Mouse (Mus musculus) hindbrain, embryonic 10.5 days (tissue): ENCODE measurements around the gene Zbtb7a. TPM values are rescaled to one million over a fixed set of nuclear protein-coding genes. Genes with fewer than 3 reads are reported as not detected.

ENCODE experiments used
- DNase-seq: peaks from one replicate; pipeline ENCODE4 v3.0.0-alpha.2; 2017; ENCODE audit warnings: low spot score
- H3K27ac ChIP-seq: fragments of 300-500 bp; sonication (generic); 2 replicates; pipeline ENCODE4 v1.5.1; 2016; ENCODE audit warnings: mild to moderate bottlenecking, moderate library complexity
- H3K27me3 ChIP-seq: fragments of 300-500 bp; sonication (generic); 2 replicates; pipeline ENCODE4 v1.6.1; 2016; ENCODE audit warnings: mild to moderate bottlenecking; ENCODE audit not compliant: poor library complexity, insufficient read depth, severe bottlenecking
- H3K36me3 ChIP-seq: fragments of 300-500 bp; sonication (generic); 2 replicates; pipeline ENCODE4 v1.6.1; 2016; ENCODE audit warnings: mild to moderate bottlenecking, moderate library complexity
- H3K4me1 ChIP-seq: fragments of 300-500 bp; sonication (generic); replicated peaks from 2 replicates; pipeline ENCODE4 v1.6.1; 2016; ENCODE audit warnings: mild to moderate bottlenecking
- H3K4me3 ChIP-seq: fragments of 300-500 bp; sonication (generic); 2 replicates; pipeline ENCODE4 v1.5.1; 2016; ENCODE audit warnings: mild to moderate bottlenecking, moderate library complexity
- H3K9me3 ChIP-seq: fragments of 300-500 bp; sonication (generic); 2 replicates; pipeline ENCODE4 v1.6.1; 2016; ENCODE audit warnings: mild to moderate bottlenecking, moderate library complexity
- WGBS: fragments of 180-500 bp; shearing (Covaris S2); methylation state at CpG from one replicate; pipeline ENCODE4 v1.1.7; 2016; 5-methylcytosine and 5-hydroxymethylcytosine counted together
- polyA plus RNA-seq: library from polyadenylated mRNA; unstranded; fragments of >200 nt; fragmentation: Nextera tagmentation; extraction: Ambion mirVana; gene quantifications from 2 replicates; pipeline ENCODE4 v1.2.1, GENCODE M21; 2016

Gene Zbtb7a
- polyA plus RNA-seq, 1 experiment from 2014 or later, result 12.4 TPM

DNA sequence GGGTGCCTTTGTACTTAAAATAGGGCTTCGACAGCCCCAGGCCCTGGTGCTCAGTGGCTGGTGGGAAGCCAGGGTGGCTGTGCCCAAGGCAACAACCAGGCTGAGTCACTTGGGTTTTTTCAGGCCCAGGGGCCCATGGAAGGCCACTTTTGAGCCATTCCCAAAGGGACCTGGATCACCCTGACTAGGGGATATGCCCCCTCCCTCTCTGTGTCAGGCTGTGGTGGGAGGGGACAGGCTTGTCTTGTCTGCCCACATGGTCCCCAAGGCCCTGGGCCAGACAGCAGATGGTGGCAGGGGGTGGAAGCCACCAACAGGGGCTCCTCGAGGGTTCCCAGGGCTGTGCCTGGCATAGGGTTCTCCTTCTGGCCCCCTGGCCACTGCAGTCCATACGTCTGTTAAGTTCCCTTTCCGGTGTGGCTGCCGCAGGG, 7.5 kb downstream of the Zbtb7a start:
- H3K4me3 ChIP-seq, result peak overlapping the region; percentile 19
- no peaks in the 10 kb centered on the region for H3K9me3 ChIP-seq
- WGBS, result 65% methylated on average over 5 of the region's 5 CpGs
- H3K27me3 ChIP-seq, result no peaks in the 10 kb centered on the region
- H3K4me1 ChIP-seq, result peaks cover 74% of the 10 kb centered on the region
- H3K36me3 ChIP-seq, result peaks cover 52% of the 10 kb centered on the region
- H3K27ac ChIP-seq, result peak overlapping the region; percentile 70
- no peak for DNase-seq

DNA sequence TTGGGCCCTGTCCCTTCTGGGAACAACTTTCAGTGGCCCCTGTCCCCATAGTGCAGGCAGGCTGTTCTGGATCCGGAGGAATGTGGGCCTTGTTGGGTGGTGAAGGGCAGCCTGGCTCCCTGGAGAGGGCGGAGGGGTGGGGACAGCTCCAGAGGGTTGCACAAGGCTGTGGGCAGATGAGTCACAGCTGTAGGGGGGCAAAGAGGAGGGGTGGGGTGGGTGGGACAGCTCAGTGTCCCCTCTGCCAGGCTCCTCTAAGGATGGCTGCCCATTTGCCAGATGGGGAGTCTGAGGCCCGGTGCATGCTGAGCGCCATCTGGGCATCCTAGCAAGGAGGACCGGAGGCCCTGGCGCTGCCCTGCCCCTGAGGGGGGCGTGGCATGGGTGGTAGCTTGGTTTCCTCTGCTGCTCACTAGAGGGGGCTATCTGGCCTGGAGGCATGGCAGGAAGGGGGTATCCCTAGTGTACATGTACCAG, 8.2 kb downstream of the Zbtb7a start:
- H3K4me1 ChIP-seq, result peaks cover 72% of the 10 kb centered on the region
- H3K27me3 ChIP-seq, result no peaks in the 10 kb centered on the region
- WGBS, result 94% methylated on average over 7 of the region's 7 CpGs
- H3K9me3 ChIP-seq, result no peaks in the 10 kb centered on the region
- peak overlapping the region; percentile 70 for H3K27ac ChIP-seq
- H3K4me3 ChIP-seq, result peak overlapping the region; percentile 20
- no peak for DNase-seq
- H3K36me3 ChIP-seq, result peaks cover 59% of the 10 kb centered on the region

DNA sequence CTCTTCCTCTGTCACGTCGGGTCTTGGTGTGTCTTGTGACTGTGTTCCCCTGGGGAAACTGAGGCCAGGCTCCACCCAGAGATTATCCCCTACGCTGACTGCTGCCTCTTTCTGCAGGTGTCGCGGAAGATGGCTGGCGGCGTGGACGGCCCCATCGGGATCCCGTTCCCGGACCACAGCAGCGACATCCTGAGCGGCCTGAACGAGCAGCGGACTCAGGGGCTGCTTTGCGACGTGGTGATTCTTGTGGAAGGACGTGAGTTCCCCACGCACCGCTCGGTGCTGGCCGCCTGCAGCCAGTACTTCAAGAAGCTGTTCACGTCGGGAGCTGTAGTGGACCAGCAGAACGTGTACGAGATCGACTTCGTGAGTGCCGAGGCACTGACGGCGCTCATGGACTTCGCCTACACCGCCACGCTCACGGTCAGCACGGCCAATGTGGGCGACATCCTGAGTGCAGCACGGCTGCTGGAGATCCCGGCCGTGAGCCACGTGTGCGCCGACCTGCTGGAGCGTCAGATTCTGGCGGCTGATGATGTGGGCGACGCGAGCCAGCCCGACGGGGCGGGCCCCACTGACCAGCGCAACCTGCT, 8.9 kb downstream of the Zbtb7a start:
- Histone ChIP-seq H3K36me3 (peaks cover 66% of the 10 kb centered on the region), H3K27me3 (no peaks in the 10 kb centered on the region), H3K4me3 (no peak overlapping the region), H3K27ac (no peak overlapping the region), H3K4me1 (peaks cover 65% of the 10 kb centered on the region), H3K9me3 (no peaks in the 10 kb centered on the region)
- no peak for DNase-seq
- 97% methylated on average over 52 of the region's 52 CpGs for WGBS

GRCm38 (mm10) chr10:81144667-81145066, 9.6 kb downstream of the Zbtb7a start:
- Histone ChIP-seq H3K36me3 (peaks cover 73% of the 10 kb centered on the region), H3K4me3 (no peak overlapping the region), H3K9me3 (no peaks in the 10 kb centered on the region), H3K27me3 (no peaks in the 10 kb centered on the region), H3K4me1 (peaks cover 57% of the 10 kb centered on the region), H3K27ac (no peak overlapping the region)
- WGBS, result 95% methylated on average over 26 of the region's 27 CpGs
- no peak for DNase-seq

DNA sequence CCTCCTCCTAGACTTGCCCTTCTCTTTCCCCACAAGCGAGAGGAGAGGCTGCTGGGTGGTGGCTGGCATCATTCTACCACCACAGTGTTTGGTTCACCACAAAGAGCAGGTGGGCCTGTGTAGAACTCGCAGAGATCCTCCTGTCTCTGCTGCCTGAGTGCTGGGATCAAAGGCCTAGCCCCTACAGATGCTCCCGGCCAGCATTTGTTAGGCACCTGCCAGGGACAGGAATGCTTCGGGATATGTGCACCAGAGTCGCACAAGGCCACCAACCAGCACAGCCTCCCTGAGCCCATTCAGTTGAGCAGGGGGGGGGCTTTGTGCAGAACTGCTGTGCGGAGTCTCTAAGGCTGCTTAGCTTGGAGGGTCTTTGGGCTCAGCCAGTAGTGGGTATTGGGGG, 10.3 kb downstream of the Zbtb7a start:
- Histone ChIP-seq H3K27ac (0 out of 2 replicates have a peak overlapping the region, but pooled peaks have one; percentile 26), H3K36me3 (peaks cover 80% of the 10 kb centered on the region), H3K4me1 (peaks cover 51% of the 10 kb centered on the region), H3K27me3 (no peaks in the 10 kb centered on the region), H3K4me3 (no peak overlapping the region), H3K9me3 (no peaks in the 10 kb centered on the region)
- WGBS, result 96% methylated on average over 6 of the region's 6 CpGs
- no peak for DNase-seq

- 95% methylated on average over 7 of the region's 7 CpGs for WGBS
- Histone ChIP-seq H3K4me3 (no peak overlapping the region), H3K27ac (0 out of 2 replicates have a peak overlapping the region, but pooled peaks have one; percentile 26), H3K27me3 (no peaks in the 10 kb centered on the region), H3K36me3 (peaks cover 83% of the 10 kb centered on the region), H3K4me1 (peaks cover 46% of the 10 kb centered on the region), H3K9me3 (no peaks in the 10 kb centered on the region)
- no peak for DNase-seq
Observed at GRCm38 (mm10) chr10:81145778-81146177, 10.8 kb downstream of the Zbtb7a start.

- Histone ChIP-seq H3K27me3 (no peaks in the 10 kb centered on the region), H3K27ac (no peak overlapping the region), H3K36me3 (peaks cover 83% of the 10 kb centered on the region), H3K9me3 (no peaks in the 10 kb centered on the region), H3K4me1 (peaks cover 41% of the 10 kb centered on the region), H3K4me3 (no peak overlapping the region)
- WGBS, result 89% methylated on average over 4 of the region's 4 CpGs
- no peak for DNase-seq
Observed at GRCm38 (mm10) chr10:81146296-81146695, 11.3 kb downstream of the Zbtb7a start.

GRCm38 (mm10) chr10:81151261-81151660, 16.2 kb downstream of the Zbtb7a start:
- WGBS, result 76% methylated on average over 6 of the region's 6 CpGs
- no peak overlapping the region for H3K27ac ChIP-seq
- H3K27me3 ChIP-seq, result no peaks in the 10 kb centered on the region
- peaks cover 15% of the 10 kb centered on the region; the same call in 1 of the 2 replicates for H3K4me1 ChIP-seq
- H3K4me3 ChIP-seq, result no peak overlapping the region
- 0 out of 2 replicates have a peak, but pooled peaks cover 2% of the 10 kb centered on the region for H3K9me3 ChIP-seq
- H3K36me3 ChIP-seq, result peaks cover 86% of the 10 kb centered on the region
- DNase-seq, result no peak

DNA sequence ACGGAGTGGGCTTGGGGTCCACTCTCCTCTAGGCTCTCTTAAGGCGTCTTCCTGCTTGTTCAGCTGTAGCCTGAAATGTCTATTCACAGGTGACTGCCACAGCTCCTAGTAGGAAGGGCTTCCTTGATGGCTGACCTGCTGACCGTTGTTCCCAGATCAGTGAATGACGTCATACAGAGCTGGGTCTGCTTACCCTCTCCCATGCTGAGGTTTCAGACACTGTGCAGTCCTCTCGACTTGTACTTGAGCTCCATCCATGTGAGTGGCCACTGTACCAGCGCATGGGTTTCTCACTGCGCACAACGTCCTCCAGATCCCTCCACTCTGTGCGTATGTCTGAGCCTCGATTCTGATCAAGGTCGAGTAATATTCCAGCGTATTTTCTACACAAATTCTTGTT, 17.6 kb downstream of the Zbtb7a start:
- H3K4me3 ChIP-seq, result no peak overlapping the region
- peaks cover 86% of the 10 kb centered on the region for H3K36me3 ChIP-seq
- WGBS, result 79% methylated on average over 12 of the region's 12 CpGs
- no peak for DNase-seq
- H3K4me1 ChIP-seq, result peaks cover 9% of the 10 kb centered on the region; the same call in 1 of the 2 replicates
- no peak overlapping the region for H3K27ac ChIP-seq
- 0 out of 2 replicates have a peak, but pooled peaks cover 2% of the 10 kb centered on the region for H3K9me3 ChIP-seq
- H3K27me3 ChIP-seq, result no peaks in the 10 kb centered on the region

GRCm38 (mm10) chr10:81154313-81154712, 19.3 kb downstream of the Zbtb7a start:
- H3K27me3 ChIP-seq, result no peaks in the 10 kb centered on the region
- no peak overlapping the region for H3K4me3 ChIP-seq
- H3K27ac ChIP-seq, result 0 out of 2 replicates have a peak overlapping the region, but pooled peaks have one; percentile 29
- DNase-seq, result no peak
- peaks cover 9% of the 10 kb centered on the region; the same call in 1 of the 2 replicates for H3K4me1 ChIP-seq
- peaks cover 86% of the 10 kb centered on the region for H3K36me3 ChIP-seq
- 0 out of 2 replicates have a peak, but pooled peaks cover 2% of the 10 kb centered on the region for H3K9me3 ChIP-seq
- WGBS, result 91% methylated on average over 12 of the region's 12 CpGs

- 81% methylated on average over 6 of the region's 6 CpGs for WGBS
- no peak for DNase-seq
- H3K4me1 ChIP-seq, result peaks cover 9% of the 10 kb centered on the region; the same call in 1 of the 2 replicates
- no peak overlapping the region for H3K4me3 ChIP-seq
- 0 out of 2 replicates have a peak, but pooled peaks cover 2% of the 10 kb centered on the region for H3K9me3 ChIP-seq
- no peaks in the 10 kb centered on the region for H3K27me3 ChIP-seq
- peaks cover 84% of the 10 kb centered on the region for H3K36me3 ChIP-seq
- 0 out of 2 replicates have a peak overlapping the region, but pooled peaks have one; percentile 29 for H3K27ac ChIP-seq
Observed at GRCm38 (mm10) chr10:81154736-81155135, 19.7 kb downstream of the Zbtb7a start.

DNA sequence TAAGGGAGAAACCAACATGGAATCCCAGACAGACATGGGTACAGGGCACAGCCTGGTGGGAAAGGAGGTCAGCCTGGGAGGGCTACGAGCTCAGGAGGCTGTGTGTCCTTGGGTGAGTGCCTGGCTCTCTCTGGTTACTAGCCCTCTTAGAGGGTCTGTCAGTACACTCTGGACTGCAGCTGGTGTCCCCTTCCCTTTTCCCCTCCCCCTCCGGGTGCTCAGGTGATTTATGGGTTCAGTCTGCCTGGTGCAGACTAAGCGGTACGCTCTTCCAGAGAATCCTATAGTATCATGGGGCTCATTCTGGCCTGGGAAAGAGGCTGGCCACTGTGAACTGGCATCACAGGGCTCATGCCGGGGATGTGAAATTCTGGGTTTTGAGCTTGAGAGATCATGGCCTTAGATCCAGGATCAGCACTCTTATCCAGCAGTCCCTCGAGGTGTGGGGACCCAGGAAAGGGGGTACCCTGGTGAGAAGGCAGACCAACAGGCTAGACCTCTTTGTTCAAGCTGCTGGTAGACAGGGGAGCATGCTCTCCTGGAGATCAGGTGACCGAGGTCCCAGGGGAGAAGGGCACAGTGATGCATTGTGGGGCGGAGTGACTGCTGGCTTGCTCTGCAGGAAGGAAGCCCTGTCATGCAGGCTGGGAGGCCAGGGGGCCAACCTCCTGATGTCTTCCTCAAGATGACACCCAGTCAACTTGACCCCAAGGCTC, 26.7 kb downstream of the Zbtb7a start:
- no peak overlapping the region for H3K4me3 ChIP-seq
- DNase-seq, result no peak

DNA sequence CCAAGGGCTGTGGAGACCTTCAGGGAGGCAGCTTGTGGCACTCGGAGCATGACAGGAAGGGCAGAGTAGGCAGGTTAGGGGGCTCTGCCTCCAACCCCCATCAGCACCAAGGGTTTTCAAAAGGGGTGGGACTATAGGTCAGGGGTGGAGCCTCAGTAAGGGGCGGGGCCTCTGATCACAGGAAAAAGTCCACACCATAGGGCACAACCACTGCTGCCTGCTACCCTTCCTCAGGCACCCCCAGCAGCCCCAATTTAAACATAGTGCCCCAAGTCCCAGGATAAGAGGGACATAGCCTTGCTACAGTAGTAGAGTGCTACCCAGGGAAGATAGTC, 27.3 kb downstream of the Zbtb7a start:
- H3K9me3 ChIP-seq, result no peaks in the 10 kb centered on the region
- 82% methylated on average over 2 of the region's 2 CpGs for WGBS
- H3K4me1 ChIP-seq, result peaks cover 37% of the 10 kb centered on the region
- H3K36me3 ChIP-seq, result peaks cover 80% of the 10 kb centered on the region
- no peak overlapping the region for H3K4me3 ChIP-seq
- no peak for DNase-seq
- peak overlapping the region; percentile 50; the same call in 1 of the 2 replicates for H3K27ac ChIP-seq
- H3K27me3 ChIP-seq, result no peaks in the 10 kb centered on the region

More for the DNA sequence above, 26.7 kb downstream of the Zbtb7a start:
- peaks cover 85% of the 10 kb centered on the region for H3K36me3 ChIP-seq
- peak overlapping the region; percentile 50 for H3K27ac ChIP-seq
- no peaks in the 10 kb centered on the region for H3K27me3 ChIP-seq
- H3K4me1 ChIP-seq, result peaks cover 32% of the 10 kb centered on the region
- no peaks in the 10 kb centered on the region for H3K9me3 ChIP-seq
- 89% methylated on average over 8 of the region's 8 CpGs for WGBS
